Mouse (Mus musculus): Measurements from ENCODE around the gene Fam210b.

DNA sequence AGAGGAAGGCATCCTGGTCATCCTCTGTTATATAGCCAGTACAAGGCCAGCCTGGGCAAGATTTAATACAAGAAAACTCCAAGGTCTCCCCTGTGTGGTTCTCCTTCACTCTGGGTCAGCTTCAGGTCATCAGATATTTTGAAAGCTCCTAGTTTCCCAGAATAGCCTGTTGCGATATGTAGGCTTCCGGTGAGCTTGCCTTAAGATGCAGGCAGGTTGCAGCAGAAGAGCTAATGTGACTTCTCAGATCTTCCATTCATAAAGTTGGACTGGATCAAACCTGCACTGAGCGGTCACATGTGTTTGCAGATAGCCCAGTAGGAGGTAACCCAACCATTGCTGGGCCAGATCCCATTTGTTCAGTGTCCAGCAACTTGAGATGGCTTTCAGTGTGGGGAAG lies 39.4 kb downstream of the Fam210b start:
- TF ChIP-seq CTCF (IDR thresholded peaks at IDR 0.05; ENCODE audit: low read depth, low read length) = no peak
- TF ChIP-seq POLR2A (IDR thresholded peaks at IDR 0.05; ENCODE audit: borderline replicate concordance, low read depth, low read length) = no peak

Data from bone marrow macrophage, adult 2 months (primary cell).